In genomic region chr10:58627569-58627968, GRCm38 (mm10) we compare ENCODE assay signal across 10 mouse cellular contexts. TPM values are rescaled to one million over a fixed set of nuclear protein-coding genes. Genes with fewer than 3 reads are reported as not detected.
DNase-seq lines count a peak whose midpoint lies in the region; ATAC-seq and TF ChIP-seq lines count a peak whose summit lies in the region.
"Had no signal": no experiment of that assay in that cellular context is flagged by ENCODE, and none has a peak within 500 bp of the region (broad histone marks: within the 10 kb centered on the region; RNA-seq: fewer than 3 reads in every experiment).

No protein-coding gene starts in this region.

- H3K36me3 ChIP-seq in liver, embryonic 14.5 days (replicated peaks; ENCODE audit: control insufficient read depth, insufficient read depth, low read depth): no peaks in the 10 kb centered on the region
- no peaks in the 10 kb centered on the region for H3K36me3 ChIP-seq in liver, embryonic 11.5 days (ENCODE audit: control insufficient read depth, insufficient read depth, low read length)
- H3K36me3 ChIP-seq in hindbrain, embryonic 10.5 days: no peaks in the 10 kb centered on the region
- no peaks in the 10 kb centered on the region for H3K36me3 ChIP-seq in neural tube, embryonic 13.5 days
- H3K36me3 ChIP-seq: embryonic facial prominence, embryonic 12.5 days; liver, embryonic 15.5 days had no signal

- intact Hi-C loops in left cerebral cortex, postnatal 14 days (cut with DNase I): loop anchor here (2.0 kb wide), 1 partner anchor 47 kb away; the partner anchor contains the start of gene Edar

- H3K27ac ChIP-seq in liver, embryonic 14.5 days: no peak overlapping the region
- no peak overlapping the region for H3K27ac ChIP-seq in liver, embryonic 11.5 days (ENCODE audit: low read depth, low read length)
- no peak overlapping the region for H3K27ac ChIP-seq in hindbrain, embryonic 10.5 days
- no peak overlapping the region for H3K27ac ChIP-seq in neural tube, embryonic 13.5 days (replicated peaks)
- H3K27ac ChIP-seq: embryonic facial prominence, embryonic 12.5 days; liver, embryonic 15.5 days had no signal

- H3K4me3 ChIP-seq in liver, embryonic 14.5 days (ENCODE audit: insufficient read depth in 1 of 2, low read depth in 2 of 2, low read length in 2 of 2): no peak overlapping the region
- no peak overlapping the region for H3K4me3 ChIP-seq in liver, embryonic 11.5 days (ENCODE audit: low read depth, low read length)
- H3K4me3 ChIP-seq in hindbrain, embryonic 10.5 days: no peak overlapping the region
- H3K4me3 ChIP-seq in neural tube, embryonic 13.5 days: no peak overlapping the region
- H3K4me3 ChIP-seq: embryonic facial prominence, embryonic 12.5 days; liver, embryonic 15.5 days had no signal

- DNase-seq in liver, embryonic 14.5 days (ENCODE audit: low read depth in 3 of 3, low spot score in 3 of 3): no peak
- no peak for DNase-seq in liver, embryonic 11.5 days (ENCODE audit: low spot score)
- DNase-seq in brain, embryonic 18.5 days (ENCODE audit: low read depth, low spot score): peak; percentile 39
- peak; percentile 46 for DNase-seq in hindbrain, embryonic 10.5 days (ENCODE audit: low spot score)
- DNase-seq in left cerebral cortex, postnatal 14 days (ENCODE audit: low spot score in 2 of 2): peak; percentile 58 to 68
- DNase-seq in gastrocnemius, postnatal 10 days: no peak
- DNase-seq in spleen, postnatal 10 days (ENCODE audit: low spot score in 2 of 2): no peak

- no peak for TF ChIP-seq EP300 in liver, embryonic 14.5 days (IDR thresholded peaks at IDR 0.05; ENCODE audit: low read depth)

- no peak overlapping the region for H3K4me2 ChIP-seq in liver, embryonic 14.5 days (ENCODE audit: low read depth)
- H3K4me2 ChIP-seq in liver, embryonic 11.5 days: no peak overlapping the region
- H3K4me2 ChIP-seq in neural tube, embryonic 13.5 days: no peak overlapping the region
- H3K4me2 ChIP-seq: embryonic facial prominence, embryonic 12.5 days; liver, embryonic 15.5 days had no signal

- no peaks in the 10 kb centered on the region for H3K9me3 ChIP-seq in liver, embryonic 14.5 days (ENCODE audit: control insufficient read depth, low read length)
- H3K9me3 ChIP-seq in liver, embryonic 11.5 days (ENCODE audit: control insufficient read depth, low read length): no peaks in the 10 kb centered on the region
- H3K9me3 ChIP-seq in hindbrain, embryonic 10.5 days: no peaks in the 10 kb centered on the region
- no peaks in the 10 kb centered on the region for H3K9me3 ChIP-seq in neural tube, embryonic 13.5 days
- H3K9me3 ChIP-seq: embryonic facial prominence, embryonic 12.5 days; liver, embryonic 15.5 days had no signal

- H3K9ac ChIP-seq in liver, embryonic 14.5 days (replicated peaks): no peak overlapping the region
- H3K9ac ChIP-seq in liver, embryonic 11.5 days (ENCODE audit: low read depth, low read length): no peak overlapping the region
- H3K9ac ChIP-seq in neural tube, embryonic 13.5 days: no peak overlapping the region
- H3K9ac ChIP-seq: embryonic facial prominence, embryonic 12.5 days; liver, embryonic 15.5 days had no signal

- ATAC-seq in liver, embryonic 14.5 days (ENCODE audit: insufficient read depth): no peak
- ATAC-seq in liver, embryonic 11.5 days (replicated peaks; ENCODE audit: low FRiP score): no peak
- peak; percentile 63; the same call in 1 of the 2 replicates for ATAC-seq in neural tube, embryonic 13.5 days (ENCODE audit: low read depth)

- TF ChIP-seq CTCF in liver, embryonic 14.5 days (IDR thresholded peaks at IDR 0.05; ENCODE audit: low read depth): peak; percentile 56

- H3K4me1 ChIP-seq in liver, embryonic 14.5 days (replicated peaks; ENCODE audit: control insufficient read depth in 2 of 2, insufficient read depth in 2 of 2, low read length in 1 of 2): no peaks in the 10 kb centered on the region
- H3K4me1 ChIP-seq in liver, embryonic 11.5 days (replicated peaks; ENCODE audit: control insufficient read depth, insufficient read depth, low read length): no peaks in the 10 kb centered on the region
- no peaks in the 10 kb centered on the region for H3K4me1 ChIP-seq in hindbrain, embryonic 10.5 days (replicated peaks)
- 0 out of 2 replicates have a peak, but pooled peaks cover 4% of the 10 kb centered on the region for H3K4me1 ChIP-seq in neural tube, embryonic 13.5 days (replicated peaks)
- H3K4me1 ChIP-seq: embryonic facial prominence, embryonic 12.5 days; liver, embryonic 15.5 days had no signal

- H3K27me3 ChIP-seq in liver, embryonic 14.5 days (ENCODE audit: control insufficient read depth, insufficient read depth, low read length): no peaks in the 10 kb centered on the region
- no peaks in the 10 kb centered on the region for H3K27me3 ChIP-seq in liver, embryonic 11.5 days (replicated peaks; ENCODE audit: control insufficient read depth, insufficient read depth, low read length)
- no peaks in the 10 kb centered on the region for H3K27me3 ChIP-seq in hindbrain, embryonic 10.5 days (ENCODE audit: insufficient read depth, poor library complexity, severe bottlenecking)
- no peaks in the 10 kb centered on the region for H3K27me3 ChIP-seq in neural tube, embryonic 13.5 days
- H3K27me3 ChIP-seq: embryonic facial prominence, embryonic 12.5 days; liver, embryonic 15.5 days had no signal

RNA-seq across cellular contexts. Expression of gene Edar, which starts 47.9 kb away (rescaled TPM):
- polyA plus RNA-seq in liver, embryonic 14.5 days (2012; rRNA removed): not detected in 2 replicates
- not detected in 2 replicates for polyA plus RNA-seq in liver, embryonic 14.5 days (2014; fragmentation: Nextera tagmentation; extraction: Ambion mirVana)
- polyA plus RNA-seq in liver, embryonic 11.5 days (2014; fragmentation: Nextera tagmentation; extraction: Ambion mirVana): 0.04 TPM in 1 of 2 replicates, not detected in the other
- polyA plus RNA-seq in hindbrain, embryonic 10.5 days (2016; fragmentation: Nextera tagmentation; extraction: Ambion mirVana): 0.08 and 0.20 TPM in 2 replicates
- total RNA-seq in left cerebral cortex, postnatal 14 days (2021): under 1 TPM; 0.44 to 0.48 TPM
- 0.06 TPM in 1 of 2 replicates, not detected in the other for polyA plus RNA-seq in neural tube, embryonic 13.5 days (2015; fragmentation: Nextera tagmentation; extraction: Ambion mirVana)
- total RNA-seq in gastrocnemius, postnatal 10 days (2021): under 1 TPM; 0.40 to 0.52 TPM
- polyA plus RNA-seq: liver, embryonic 15.5 days had no signal

Comparison
In these comparisons a context has a peak if more than half of its experiments do, and no peak if none do; other contexts are left out.
1. DNase-seq: peak in brain, embryonic 18.5 days (single experiment), hindbrain, embryonic 10.5 days (single experiment) and left cerebral cortex, postnatal 14 days (2 of 2); none in liver, embryonic 14.5 days (0 of 3), liver, embryonic 11.5 days (single experiment), gastrocnemius, postnatal 10 days (single experiment) and spleen, postnatal 10 days (0 of 2).